Mouse (Mus musculus) MEL (cell line): ENCODE results near the gene Tmtc1. TPM values are rescaled to one million over a fixed set of nuclear protein-coding genes. Genes with fewer than 3 reads are reported as not detected.

ENCODE experiments used
- DNase-seq: peaks from one replicate; pipeline ENCODE4 v3.0.0; 2011; ENCODE audit warnings: low read depth, low spot score
- H3K27ac ChIP-seq: 2 replicates; pipeline ENCODE4 v1.5.1; 2012; ENCODE audit warnings: low read depth, mild to moderate bottlenecking, control low read depth, low read length, moderate library complexity; ENCODE audit not compliant: control insufficient read depth
- H3K27me3 ChIP-seq, 2 experiments: fragments of 150-350 bp in 1 of 2; sonication (generic) in 1 of 2; 2 replicates each; pipeline ENCODE4 v1.6.1; 2012; ENCODE audit warnings: low read length in 2 of 2, mild to moderate bottlenecking in 2 of 2, improper control_type of control experiment in 1 of 2, moderate library complexity in 1 of 2; ENCODE audit not compliant: insufficient read depth in 2 of 2, control insufficient read depth in 1 of 2
- H3K36me3 ChIP-seq, 2 experiments: 2 replicates each; pipeline ENCODE4 v1.6.1; 2012 to 2014; ENCODE audit warnings: low read length in 2 of 2, improper control_type of control experiment in 1 of 2, inconsistent platforms in 1 of 2, mild to moderate bottlenecking in 1 of 2; ENCODE audit not compliant: insufficient read depth in 2 of 2, control insufficient read depth in 1 of 2
- H3K4me1 ChIP-seq, 2 experiments: fragments of 150-350 bp in 1 of 2; sonication (generic) in 1 of 2; 2 replicates each; pipeline ENCODE4 v1.6.1; 2012; ENCODE audit warnings: low read length in 2 of 2, improper control_type of control experiment in 1 of 2, mild to moderate bottlenecking in 1 of 2; ENCODE audit not compliant: insufficient read depth in 2 of 2, control insufficient read depth in 1 of 2
- H3K4me3 ChIP-seq, 2 experiments: fragments of 150-350 bp in 1 of 2; sonication (generic) in 1 of 2; 2 replicates each; pipeline ENCODE4 v1.5.1; 2012; ENCODE audit warnings: low read depth in 2 of 2, low read length in 2 of 2, mild to moderate bottlenecking in 2 of 2, moderate library complexity in 2 of 2, control low read depth in 1 of 2, improper control_type of control experiment in 1 of 2; ENCODE audit not compliant: control insufficient read depth in 1 of 2, insufficient read depth in 1 of 2
- H3K79me2 ChIP-seq: 2 replicates; pipeline ENCODE4 v1.6.1; 2012; ENCODE audit warnings: mild to moderate bottlenecking, low read length, moderate library complexity; ENCODE audit not compliant: control insufficient read depth, poor library complexity, insufficient read depth
- H3K9ac ChIP-seq: 2 replicates; pipeline ENCODE4 v1.6.1; 2012; ENCODE audit warnings: low read depth, mild to moderate bottlenecking, control low read depth, low read length, moderate library complexity; ENCODE audit not compliant: control insufficient read depth, poor library complexity, severe bottlenecking
- H3K9me3 ChIP-seq: fragments of 150-350 bp; sonication (generic); replicated peaks from 2 replicates; pipeline ENCODE4 v1.6.1; 2012; ENCODE audit warnings: mild to moderate bottlenecking, low read length, improper control_type of control experiment, moderate library complexity; ENCODE audit not compliant: insufficient read depth
- BHLHE40 ChIP-seq: IDR thresholded peaks from 2 replicates; pipeline ENCODE4 v1.6.1; 2012; ENCODE audit warnings: low read depth, mild to moderate bottlenecking, inconsistent platforms, low read length, improper control_type of control experiment, borderline replicate concordance
- CTCF ChIP-seq, 3 experiments: IDR thresholded peaks in 2 of 3; conservative IDR thresholded peaks in 1 of 3; 2 replicates each; pipeline ENCODE4 v1.5.1; 2011 to 2012; ENCODE audit warnings: low read length in 3 of 3, low read depth in 2 of 3, mild to moderate bottlenecking in 2 of 3, improper control_type of control experiment in 1 of 3, inconsistent platforms in 1 of 3, mixed read lengths in 1 of 3, moderate library complexity in 1 of 3; ENCODE audit not compliant: control insufficient read depth in 1 of 3, insufficient read depth in 1 of 3, poor library complexity in 1 of 3, severe bottlenecking in 1 of 3
- E2F4 ChIP-seq: IDR thresholded peaks from 2 replicates; pipeline ENCODE4 v1.6.1; 2011; ENCODE audit warnings: low read depth, low read length, improper control_type of control experiment, borderline replicate concordance
- ELF1 ChIP-seq: IDR thresholded peaks from 2 replicates; pipeline ENCODE4 v1.6.1; 2014; ENCODE audit warnings: low read depth, mild to moderate bottlenecking, inconsistent platforms, low read length, improper control_type of control experiment, moderate library complexity
- EP300 ChIP-seq, 2 experiments: IDR thresholded peaks; 2 replicates each; pipeline ENCODE4 v1.6.1; 2011; ENCODE audit warnings: improper control_type of control experiment in 2 of 2, low read length in 2 of 2, low read depth in 1 of 2, mild to moderate bottlenecking in 1 of 2
- GABPA ChIP-seq: IDR thresholded peaks from 2 replicates; pipeline ENCODE4 v1.6.1; 2012; ENCODE audit warnings: low read depth, mild to moderate bottlenecking, inconsistent platforms, low read length, improper control_type of control experiment, moderate library complexity
- HCFC1 ChIP-seq: IDR thresholded peaks from 2 replicates; pipeline ENCODE4 v1.6.1; 2012; ENCODE audit warnings: low read depth, mild to moderate bottlenecking, inconsistent platforms, low read length, improper control_type of control experiment, moderate library complexity
- KAT2A ChIP-seq: conservative IDR thresholded peaks from 2 replicates; pipeline ENCODE4 v1.6.1; 2012; ENCODE audit warnings: low read depth, low read length, improper control_type of control experiment, inconsistent platforms
- MAFK ChIP-seq: IDR thresholded peaks from 2 replicates; pipeline ENCODE4 v1.6.1; 2011; ENCODE audit warnings: low read depth, mild to moderate bottlenecking, low read length, improper control_type of control experiment, borderline replicate concordance
- MYB ChIP-seq: IDR thresholded peaks from 2 replicates; pipeline ENCODE4 v1.6.1; 2011; ENCODE audit warnings: mild to moderate bottlenecking, low read depth, low read length, improper control_type of control experiment
- NRF1 ChIP-seq: IDR thresholded peaks from 2 replicates; pipeline ENCODE4 v1.6.1; 2014; ENCODE audit warnings: low read depth, mild to moderate bottlenecking, inconsistent platforms, low read length, improper control_type of control experiment, moderate library complexity; ENCODE audit not compliant: poor library complexity, insufficient read depth, severe bottlenecking
- RCOR1 ChIP-seq: IDR thresholded peaks from 2 replicates; pipeline ENCODE4 v1.6.1; 2012; ENCODE audit warnings: low read depth, mild to moderate bottlenecking, inconsistent platforms, low read length, improper control_type of control experiment
- SIN3A ChIP-seq: IDR thresholded peaks from 2 replicates; pipeline ENCODE4 v1.6.1; 2012; ENCODE audit warnings: low read length, improper control_type of control experiment, inconsistent platforms
- TAL1 ChIP-seq: IDR thresholded peaks from 2 replicates; pipeline ENCODE4 v1.6.1; 2012; ENCODE audit warnings: mild to moderate bottlenecking, inconsistent platforms, low read length, moderate library complexity, mixed read lengths
- TBP ChIP-seq: IDR thresholded peaks from 2 replicates; pipeline ENCODE4 v1.8.0; 2011; ENCODE audit warnings: low read depth, low read length, improper control_type of control experiment
- TCF12 ChIP-seq: IDR thresholded peaks from 2 replicates; pipeline ENCODE4 v1.6.1; 2014; ENCODE audit warnings: low read depth, mild to moderate bottlenecking, inconsistent platforms, low read length, improper control_type of control experiment, moderate library complexity
- UBTF ChIP-seq: IDR thresholded peaks from 2 replicates; pipeline ENCODE4 v1.6.1; 2012; ENCODE audit warnings: low read depth, mild to moderate bottlenecking, inconsistent platforms, low read length, improper control_type of control experiment, moderate library complexity, borderline replicate concordance; ENCODE audit not compliant: insufficient read depth
- ZC3H11A ChIP-seq: IDR thresholded peaks from 2 replicates; pipeline ENCODE4 v1.6.1; 2012; ENCODE audit warnings: low read depth, mild to moderate bottlenecking, inconsistent platforms, low read length, improper control_type of control experiment
- ZMIZ1 ChIP-seq: IDR thresholded peaks from 2 replicates; pipeline ENCODE4 v1.6.1; 2012; ENCODE audit warnings: low read depth, mild to moderate bottlenecking, inconsistent platforms, low read length, improper control_type of control experiment, moderate library complexity
- ZNF384 ChIP-seq: IDR thresholded peaks from 2 replicates; pipeline ENCODE4 v1.6.1; 2012; ENCODE audit warnings: low read depth, mild to moderate bottlenecking, inconsistent platforms, low read length, improper control_type of control experiment
- polyA plus RNA-seq, 2 experiments: library from polyadenylated mRNA; stranded (reverse) in 1 of 2; unstranded in 1 of 2; fragments of >175 nt in 1 of 2; fragments of >200 nt in 1 of 2; gene quantifications; 2 replicates each; pipeline versions ENCODE4 v1.2.1 to v1.2.4; 2012; ENCODE audit warnings: low replicate concordance in 2 of 2, low read depth in 1 of 2; ENCODE audit not compliant: insufficient read length in 2 of 2, insufficient read depth in 1 of 2, missing spikeins in 1 of 2
- total RNA-seq: library from RNA; depleted of rRNA; stranded (reverse); fragments of 300-350 nt; gene quantifications from 2 replicates; pipeline ENCODE4 v1.2.3, GENCODE M21; 2012

Tmtc1 gene
- total and polyA plus RNA-seq, 3 experiments = 0.03 TPM; not detected in 2

- Histone ChIP-seq H3K36me3 (no peaks in the 10 kb centered on the region), H3K9me3 (no peaks in the 10 kb centered on the region), H3K79me2 (no peaks in the 10 kb centered on the region), H3K4me3 (no peak overlapping the region), H3K9ac (no peak overlapping the region), H3K27ac (no peak overlapping the region), H3K4me1 (no peaks in the 10 kb centered on the region), H3K27me3 (no peaks in the 10 kb centered on the region; a peak in 3 of 4 replicates)
- no peak for DNase-seq
- TF ChIP-seq BHLHE40 (no peak), CTCF (IDR thresholded peaks at IDR 0.05 in 2 of 3, conservative IDR thresholded peaks at IDR 0.05 in 1 of 3; ENCODE audit: control insufficient read depth in 1 of 3, insufficient read depth in 1 of 3, low read depth in 2 of 3, low read length in 3 of 3, poor library complexity in 1 of 3, severe bottlenecking in 1 of 3) (no peak), ZC3H11A (no peak), ZNF384 (no peak), GABPA (no peak), RCOR1 (no peak), SIN3A (no peak), E2F4 (no peak), ZMIZ1 (no peak), KAT2A (no peak)
These were observed 186.4 kb downstream of the Tmtc1 start for GRCm38 (mm10) chr6:148257805-148258204.

- H3K27me3 ChIP-seq = peaks cover 0 to 2% of the 10 kb centered on the region in 2 experiments; a peak in 3 of 4 replicates
- no peaks in the 10 kb centered on the region for H3K4me1 ChIP-seq
- no peak for DNase-seq
- H3K27ac ChIP-seq = no peak overlapping the region
- H3K36me3 ChIP-seq = no peaks in the 10 kb centered on the region
- no peaks in the 10 kb centered on the region for H3K9me3 ChIP-seq
- TF ChIP-seq ZMIZ1 (no peak), TBP (no peak), MAFK (no peak), RCOR1 (no peak), TAL1 (no peak), UBTF (no peak), EP300 (IDR thresholded peaks at IDR 0.05; ENCODE audit: low read depth in 1 of 2, low read length in 2 of 2) (no peak), NRF1 (no peak), ELF1 (no peak), MYB (no peak), HCFC1 (no peak), GABPA (no peak), TCF12 (no peak)
- TF ChIP-seq, all 39 proteins: peak for 0
- no peaks in the 10 kb centered on the region for H3K79me2 ChIP-seq
- no peak overlapping the region for H3K4me3 ChIP-seq
- H3K9ac ChIP-seq = no peak overlapping the region
These were observed 188.1 kb downstream of the Tmtc1 start for GRCm38 (mm10) chr6:148256109-148256508.
